Mouse (Mus musculus): ENCODE results near the gene Cab39l. TPM values are rescaled to one million over a fixed set of nuclear protein-coding genes. Genes with fewer than 3 reads are reported as not detected.

The Cab39l gene
- polyA plus RNA-seq, 1 experiment from 2014 or later, result 39.8 TPM

- H3K36me3 ChIP-seq, result no peaks in the 10 kb centered on the region
- no peak overlapping the region for H3K9ac ChIP-seq
- H3K4me3 ChIP-seq, result peak overlapping the region; percentile 62
- H3K9me3 ChIP-seq, result no peaks in the 10 kb centered on the region
- ATAC-seq (ENCODE audit: insufficient number of reproducible peaks, insufficient read depth, low FRiP score, low TSS enrichment, low read depth), result no peak
- H3K4me2 ChIP-seq, result peak overlapping the region; percentile 83
- H3K27ac ChIP-seq, result no peak overlapping the region
- peaks cover 34% of the 10 kb centered on the region for H3K4me1 ChIP-seq
- peaks cover 45% of the 10 kb centered on the region for H3K27me3 ChIP-seq
- 25% methylated on average over 9 of the region's 9 CpGs for WGBS
These were observed 183.6 kb downstream of the Cab39l start for GRCm38 (mm10) chr14:59624326-59624885.

GRCm38 (mm10) chr14:59625158-59625805, 184.5 kb downstream of the Cab39l start, which contains the start of gene Shisa2:
TSS of gene Shisa2 (plus strand) at chr14:59625308.
- under 1% methylated on average over 63 of the region's 65 CpGs for WGBS
- Histone ChIP-seq H3K4me3 (peak within 1 kb of the TSS; percentile 62), H3K4me1 (peaks cover 34% of the 10 kb centered on the region), H3K4me2 (peak within 1 kb of the TSS; percentile 83), H3K36me3 (peaks cover 6% of the 10 kb centered on the region), H3K27ac (peak within 1 kb of the TSS; percentile 39), H3K9me3 (no peaks in the 10 kb centered on the region), H3K27me3 (peaks cover 45% of the 10 kb centered on the region), H3K9ac (peak within 1 kb of the TSS; percentile 77)
- peak; percentile 73; the same call in 1 of the 2 replicates for ATAC-seq (ENCODE audit: insufficient number of reproducible peaks, insufficient read depth, low FRiP score, low TSS enrichment, low read depth)

- peaks cover 34% of the 10 kb centered on the region for H3K4me1 ChIP-seq
- peak overlapping the region; percentile 83 for H3K4me2 ChIP-seq
- H3K4me3 ChIP-seq, result peak overlapping the region; percentile 62
- H3K27ac ChIP-seq, result peak overlapping the region; percentile 39; the same call in 1 of the 2 replicates
- ATAC-seq (ENCODE audit: insufficient number of reproducible peaks, insufficient read depth, low FRiP score, low TSS enrichment, low read depth), result no peak
- H3K36me3 ChIP-seq, result peaks cover 8% of the 10 kb centered on the region
- H3K9me3 ChIP-seq, result no peaks in the 10 kb centered on the region
- WGBS, result under 1% methylated on average over 51 of the region's 51 CpGs
- H3K27me3 ChIP-seq, result peaks cover 45% of the 10 kb centered on the region
- peak overlapping the region; percentile 77 for H3K9ac ChIP-seq
These were observed 185.1 kb downstream of the Cab39l start for GRCm38 (mm10) chr14:59625806-59626364.

GRCm38 (mm10) chr14:59626711-59627110, 185.9 kb downstream of the Cab39l start:
- Histone ChIP-seq H3K9ac (peak overlapping the region; percentile 77), H3K4me3 (peak overlapping the region; percentile 62), H3K27me3 (peaks cover 45% of the 10 kb centered on the region), H3K9me3 (no peaks in the 10 kb centered on the region), H3K36me3 (peaks cover 8% of the 10 kb centered on the region), H3K4me1 (peaks cover 34% of the 10 kb centered on the region), H3K27ac (no peak overlapping the region), H3K4me2 (peak overlapping the region; percentile 83)
- 18% methylated on average over 8 of the region's 8 CpGs for WGBS
- ATAC-seq (ENCODE audit: insufficient number of reproducible peaks, insufficient read depth, low FRiP score, low TSS enrichment, low read depth), result no peak

GRCm38 (mm10) chr14:59627142-59627680, 186.4 kb downstream of the Cab39l start:
- no peaks in the 10 kb centered on the region for H3K9me3 ChIP-seq
- no peak for ATAC-seq (ENCODE audit: insufficient number of reproducible peaks, insufficient read depth, low FRiP score, low TSS enrichment, low read depth)

GRCm38 (mm10) chr14:59627823-59628222, 187.1 kb downstream of the Cab39l start:
- H3K9me3 ChIP-seq, result no peaks in the 10 kb centered on the region
- H3K9ac ChIP-seq, result no peak overlapping the region
- peaks cover 8% of the 10 kb centered on the region for H3K36me3 ChIP-seq
- peak; percentile 56; the same call in 1 of the 2 replicates for ATAC-seq (ENCODE audit: insufficient number of reproducible peaks, insufficient read depth, low FRiP score, low TSS enrichment, low read depth)
- peaks cover 45% of the 10 kb centered on the region for H3K27me3 ChIP-seq
- peaks cover 34% of the 10 kb centered on the region for H3K4me1 ChIP-seq
- WGBS, result 20% methylated on average over 7 of the region's 7 CpGs
- H3K4me3 ChIP-seq, result peak overlapping the region; percentile 62
- H3K4me2 ChIP-seq, result peak overlapping the region; percentile 83
- H3K27ac ChIP-seq, result no peak overlapping the region

More at GRCm38 (mm10) chr14:59627142-59627680, 186.4 kb downstream of the Cab39l start:
- Histone ChIP-seq H3K9ac (0 out of 2 replicates have a peak overlapping the region, but pooled peaks have one; percentile 16), H3K36me3 (peaks cover 8% of the 10 kb centered on the region), H3K27ac (no peak overlapping the region), H3K4me2 (peak overlapping the region; percentile 83), H3K4me1 (peaks cover 34% of the 10 kb centered on the region), H3K4me3 (peak overlapping the region; percentile 62), H3K27me3 (peaks cover 45% of the 10 kb centered on the region)
- WGBS, result 22% methylated on average over 9 of the region's 9 CpGs

- peaks cover 34% of the 10 kb centered on the region for H3K4me1 ChIP-seq
- no peak for ATAC-seq (ENCODE audit: insufficient number of reproducible peaks, insufficient read depth, low FRiP score, low TSS enrichment, low read depth)
- no peak overlapping the region for H3K9ac ChIP-seq
- no peaks in the 10 kb centered on the region for H3K9me3 ChIP-seq
- H3K4me2 ChIP-seq, result no peak overlapping the region
- no peak overlapping the region for H3K27ac ChIP-seq
- WGBS, result 89% methylated on average over 15 of the region's 15 CpGs
- peaks cover 39% of the 10 kb centered on the region for H3K27me3 ChIP-seq
- peaks cover 8% of the 10 kb centered on the region for H3K36me3 ChIP-seq
- no peak overlapping the region for H3K4me3 ChIP-seq
These were observed 188.5 kb downstream of the Cab39l start for GRCm38 (mm10) chr14:59629308-59629707.

GRCm38 (mm10) chr14:59630096-59630495, 189.3 kb downstream of the Cab39l start:
- 90% methylated on average over 9 of the region's 9 CpGs for WGBS
- no peak overlapping the region for H3K4me2 ChIP-seq

GRCm38 (mm10) chr14:59632067-59632466, 191.3 kb downstream of the Cab39l start:
- Histone ChIP-seq H3K4me3 (no peak overlapping the region), H3K4me1 (peaks cover 12% of the 10 kb centered on the region), H3K4me2 (no peak overlapping the region), H3K27me3 (peaks cover 12% of the 10 kb centered on the region), H3K9me3 (no peaks in the 10 kb centered on the region), H3K36me3 (peaks cover 8% of the 10 kb centered on the region), H3K9ac (no peak overlapping the region), H3K27ac (no peak overlapping the region)
- ATAC-seq (ENCODE audit: insufficient number of reproducible peaks, insufficient read depth, low FRiP score, low TSS enrichment, low read depth), result no peak
- WGBS, result 87% methylated on average over 6 of the region's 6 CpGs

More at GRCm38 (mm10) chr14:59630096-59630495, 189.3 kb downstream of the Cab39l start:
- Histone ChIP-seq H3K27me3 (peaks cover 31% of the 10 kb centered on the region), H3K9me3 (no peaks in the 10 kb centered on the region), H3K4me1 (peaks cover 28% of the 10 kb centered on the region), H3K9ac (no peak overlapping the region), H3K27ac (no peak overlapping the region), H3K4me3 (no peak overlapping the region), H3K36me3 (peaks cover 8% of the 10 kb centered on the region)
- no peak for ATAC-seq (ENCODE audit: insufficient number of reproducible peaks, insufficient read depth, low FRiP score, low TSS enrichment, low read depth)

GRCm38 (mm10) chr14:59633295-59633898, 192.6 kb downstream of the Cab39l start:
- Histone ChIP-seq H3K27me3 (no peaks in the 10 kb centered on the region; the same call in 1 of the 2 replicates), H3K4me3 (no peak overlapping the region), H3K36me3 (peaks cover 8% of the 10 kb centered on the region), H3K4me1 (no peaks in the 10 kb centered on the region), H3K4me2 (no peak overlapping the region), H3K9me3 (no peaks in the 10 kb centered on the region), H3K27ac (no peak overlapping the region), H3K9ac (no peak overlapping the region)
- ATAC-seq (ENCODE audit: insufficient number of reproducible peaks, insufficient read depth, low FRiP score, low TSS enrichment, low read depth), result no peak
- WGBS, result 57% methylated on average over 5 of the region's 5 CpGs

GRCm38 (mm10) chr14:59633988-59634387, 193.2 kb downstream of the Cab39l start:
- 73% methylated on average over 9 of the region's 9 CpGs for WGBS
- Histone ChIP-seq H3K4me3 (no peak overlapping the region), H3K9me3 (no peaks in the 10 kb centered on the region), H3K4me2 (no peak overlapping the region), H3K9ac (no peak overlapping the region), H3K27ac (no peak overlapping the region), H3K4me1 (no peaks in the 10 kb centered on the region), H3K27me3 (no peaks in the 10 kb centered on the region; the same call in 1 of the 2 replicates), H3K36me3 (peaks cover 8% of the 10 kb centered on the region)
- ATAC-seq (ENCODE audit: insufficient number of reproducible peaks, insufficient read depth, low FRiP score, low TSS enrichment, low read depth), result no peak

All from embryonic facial prominence, embryonic 13.5 days (tissue).